In the genomic region with DNA sequence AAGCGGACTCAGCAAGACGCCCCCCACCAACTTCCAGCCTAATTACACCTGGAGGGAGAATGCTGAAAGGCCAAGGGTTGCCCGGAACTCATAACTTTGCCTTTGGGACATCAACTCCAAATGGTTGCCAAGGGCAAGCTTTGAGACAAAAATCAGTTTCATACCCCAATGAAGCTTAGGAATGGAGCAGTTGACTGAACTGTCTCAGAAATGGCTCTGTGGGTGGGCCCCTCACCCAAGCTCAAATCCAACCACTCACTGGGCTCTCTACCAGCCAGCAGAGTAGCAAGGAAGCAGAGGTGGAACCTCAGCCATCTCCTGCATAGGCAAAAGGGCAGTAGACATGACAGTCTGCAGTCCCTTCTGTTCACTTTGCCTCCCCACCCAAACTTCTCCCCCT, we compare ENCODE assay signal across 18 mouse cellular contexts. TPM values are rescaled to one million over a fixed set of nuclear protein-coding genes. Genes with fewer than 3 reads are reported as not detected.
DNase-seq lines count a peak whose midpoint lies in the region; ATAC-seq and TF ChIP-seq lines count a peak whose summit lies in the region.
"Had no signal": no experiment of that assay in that cellular context is flagged by ENCODE, and none has a peak within 500 bp of the region (broad histone marks: within the 10 kb centered on the region; RNA-seq: fewer than 3 reads in every experiment).

No protein-coding gene starts in this region.

- H3K4me1 ChIP-seq in heart, embryonic 13.5 days = peaks cover 35% of the 10 kb centered on the region
- peaks cover 16% of the 10 kb centered on the region; the same call in 1 of the 2 replicates for H3K4me1 ChIP-seq in spleen, adult 2 months (ENCODE audit: control insufficient read depth, insufficient read depth, insufficient read length)
- peaks cover 32% of the 10 kb centered on the region for H3K4me1 ChIP-seq in limb, embryonic 12.5 days (replicated peaks)
- H3K4me1 ChIP-seq in liver, embryonic 16.5 days (ENCODE audit: control insufficient read depth, low read depth, low read length) = peaks cover 57% of the 10 kb centered on the region

- no peak for DNase-seq in heart, adult 18-20 months
- no peak for DNase-seq in spleen, adult 2 months (ENCODE audit: low read depth in 1 of 2, low spot score in 2 of 2)
- DNase-seq in spleen, postnatal 4 days (ENCODE audit: low spot score in 2 of 2) = no peak
- no peak for DNase-seq in thymus, adult 18-20 months
- no peak for DNase-seq in layer of hippocampus, adult 18-20 months (ENCODE audit: low spot score in 2 of 2)
- DNase-seq: adrenal gland, adult 2 months; B cell, adult 2 months; cerebellum, adult 9-11 months; forebrain, postnatal 0 days; kidney, adult 9 months; right cerebral cortex, postnatal 25 days; thymus, postnatal 4 days had no signal

- H3K27ac ChIP-seq in heart, embryonic 13.5 days (replicated peaks) = no peak overlapping the region
- H3K27ac ChIP-seq in spleen, adult 2 months (ENCODE audit: insufficient read depth, low read length) = 0 out of 2 replicates have a peak overlapping the region, but pooled peaks have one; percentile 48
- H3K27ac ChIP-seq in limb, embryonic 12.5 days = no peak overlapping the region
- peak overlapping the region; percentile 100 for H3K27ac ChIP-seq in liver, embryonic 16.5 days (ENCODE audit: low read length)
- H3K27ac ChIP-seq: embryonic facial prominence, embryonic 13.5 days; hindbrain, embryonic 10.5 days; midbrain, embryonic 10.5 days had no signal

- no peaks in the 10 kb centered on the region for H3K27me3 ChIP-seq in heart, embryonic 13.5 days (replicated peaks)
- H3K27me3 ChIP-seq in spleen, adult 2 months (ENCODE audit: control insufficient read depth, insufficient read depth, low read length) = no peaks in the 10 kb centered on the region
- no peaks in the 10 kb centered on the region for H3K27me3 ChIP-seq in limb, embryonic 12.5 days
- no peaks in the 10 kb centered on the region for H3K27me3 ChIP-seq in liver, embryonic 16.5 days (ENCODE audit: control insufficient read depth, insufficient read depth, low read depth, low read length)
- H3K27me3 ChIP-seq: embryonic facial prominence, embryonic 13.5 days had no signal

- ATAC-seq in heart, embryonic 13.5 days (ENCODE audit: extremely low read depth, insufficient number of reproducible peaks, low FRiP score, low TSS enrichment) = no peak
- ATAC-seq in limb, embryonic 12.5 days (ENCODE audit: insufficient number of reproducible peaks, insufficient read depth, low FRiP score, low TSS enrichment, low read depth) = no peak
- no peak for ATAC-seq in liver, embryonic 16.5 days (ENCODE audit: low read depth)
- ATAC-seq: forebrain, postnatal 0 days had no signal

- TF ChIP-seq POLR2A in spleen, adult 2 months (IDR thresholded peaks at IDR 0.05; ENCODE audit: low read depth, low read length) = no peak

- no peak for TF ChIP-seq CTCF in spleen, adult 2 months (IDR thresholded peaks at IDR 0.05; ENCODE audit: extremely low read depth, insufficient read depth, insufficient read length, insufficient replicate concordance)

- H3K4me3 ChIP-seq in heart, embryonic 13.5 days = no peak overlapping the region
- no peak overlapping the region for H3K4me3 ChIP-seq in spleen, adult 2 months (ENCODE audit: extremely low read depth, insufficient read depth, insufficient read length)
- no peak overlapping the region for H3K4me3 ChIP-seq in limb, embryonic 12.5 days (replicated peaks)
- peak overlapping the region; percentile 85 for H3K4me3 ChIP-seq in liver, embryonic 16.5 days (ENCODE audit: low read depth, low read length)
- H3K4me3 ChIP-seq: embryonic facial prominence, embryonic 13.5 days; hindbrain, embryonic 10.5 days; midbrain, embryonic 10.5 days had no signal

- no peaks in the 10 kb centered on the region for H3K9me3 ChIP-seq in heart, embryonic 13.5 days
- H3K9me3 ChIP-seq in limb, embryonic 12.5 days = no peaks in the 10 kb centered on the region
- H3K9me3 ChIP-seq in liver, embryonic 16.5 days (replicated peaks; ENCODE audit: control insufficient read depth, low read length) = no peaks in the 10 kb centered on the region
- H3K9me3 ChIP-seq: embryonic facial prominence, embryonic 13.5 days; hindbrain, embryonic 10.5 days; midbrain, embryonic 10.5 days had no signal

- 83% methylated on average over 3 of the region's 3 CpGs for WGBS in heart, embryonic 13.5 days
- 89% methylated on average over 3 of the region's 3 CpGs for WGBS in spleen, adult 2 months
- 43% methylated on average over 3 of the region's 3 CpGs for WGBS in limb, embryonic 12.5 days
- 62% methylated on average over 3 of the region's 3 CpGs for WGBS in liver, embryonic 16.5 days (ENCODE audit: insufficient replicate concordance)

- 0 out of 2 replicates have a peak overlapping the region, but pooled peaks have one; percentile 82 for H3K4me2 ChIP-seq in heart, embryonic 13.5 days
- peak overlapping the region; percentile 67; the same call in 1 of the 2 replicates for H3K4me2 ChIP-seq in limb, embryonic 12.5 days
- H3K4me2 ChIP-seq in liver, embryonic 16.5 days (ENCODE audit: low read depth, low read length) = peak overlapping the region; percentile 86
- H3K4me2 ChIP-seq: embryonic facial prominence, embryonic 13.5 days had no signal

- H3K36me3 ChIP-seq in heart, embryonic 13.5 days = peaks cover 42% of the 10 kb centered on the region
- peaks cover 11% of the 10 kb centered on the region for H3K36me3 ChIP-seq in spleen, adult 2 months (ENCODE audit: control insufficient read depth, insufficient read depth, low read length)
- peaks cover 26% of the 10 kb centered on the region for H3K36me3 ChIP-seq in limb, embryonic 12.5 days
- H3K36me3 ChIP-seq in liver, embryonic 16.5 days (ENCODE audit: control insufficient read depth, insufficient read depth) = peaks cover 29% of the 10 kb centered on the region
- H3K36me3 ChIP-seq: hindbrain, embryonic 10.5 days; midbrain, embryonic 10.5 days had no signal

- H3K9ac ChIP-seq in heart, embryonic 13.5 days = no peak overlapping the region
- no peak overlapping the region for H3K9ac ChIP-seq in limb, embryonic 12.5 days (replicated peaks)
- peak overlapping the region; percentile 95 for H3K9ac ChIP-seq in liver, embryonic 16.5 days (ENCODE audit: low read depth, low read length)
- H3K9ac ChIP-seq: embryonic facial prominence, embryonic 13.5 days; forebrain, postnatal 0 days had no signal

RNA-seq across cellular contexts. Expression of a gene that starts 2.7 kb away (rescaled TPM):
- 127 and 150 TPM in 2 replicates for polyA plus RNA-seq in heart, embryonic 13.5 days (2015; fragmentation: Nextera tagmentation; extraction: Ambion mirVana)
- 10 to 100 TPM; 70.0 to 79.6 TPM for total RNA-seq in heart, adult 18-20 months (2021)
- 100 and 107 TPM in 2 replicates for polyA plus RNA-seq in spleen, adult 2 months (2012; rRNA removed)
- 105 and 106 TPM in 2 replicates for polyA plus RNA-seq in limb, embryonic 12.5 days (2016; fragmentation: Nextera tagmentation; extraction: Ambion mirVana)
- polyA plus RNA-seq in liver, embryonic 16.5 days (2015; fragmentation: Nextera tagmentation; extraction: Ambion mirVana) = 212 and 230 TPM in 2 replicates
- 10 to 100 TPM; 17.7 to 18.9 TPM for total RNA-seq in layer of hippocampus, adult 18-20 months (2021)

RNA-seq across cellular contexts. Expression of a gene that starts 7.5 kb away (rescaled TPM):
- polyA plus RNA-seq in heart, embryonic 13.5 days (2015; fragmentation: Nextera tagmentation; extraction: Ambion mirVana) = 42.7 and 53.4 TPM in 2 replicates
- total RNA-seq in heart, adult 18-20 months (2021) = 10 to 100 TPM; 48.9 to 61.5 TPM
- polyA plus RNA-seq in spleen, adult 2 months (2012; rRNA removed) = 51.3 and 55.6 TPM in 2 replicates
- 13.9 and 17.3 TPM in 2 replicates for polyA plus RNA-seq in limb, embryonic 12.5 days (2016; fragmentation: Nextera tagmentation; extraction: Ambion mirVana)
- 54.9 and 62.8 TPM in 2 replicates for polyA plus RNA-seq in liver, embryonic 16.5 days (2015; fragmentation: Nextera tagmentation; extraction: Ambion mirVana)
- 1 to 10 TPM; 5.8 to 8.1 TPM for total RNA-seq in layer of hippocampus, adult 18-20 months (2021)

RNA-seq across cellular contexts. Expression of a gene that starts 21.1 kb away (rescaled TPM):
- 88.4 and 104 TPM in 2 replicates for polyA plus RNA-seq in heart, embryonic 13.5 days (2015; fragmentation: Nextera tagmentation; extraction: Ambion mirVana)
- 10 to 100 TPM; 37.5 to 41.6 TPM for total RNA-seq in heart, adult 18-20 months (2021)
- polyA plus RNA-seq in spleen, adult 2 months (2012; rRNA removed) = 62.4 and 65.8 TPM in 2 replicates
- polyA plus RNA-seq in limb, embryonic 12.5 days (2016; fragmentation: Nextera tagmentation; extraction: Ambion mirVana) = 89.1 and 93.4 TPM in 2 replicates
- 86.5 and 91.9 TPM in 2 replicates for polyA plus RNA-seq in liver, embryonic 16.5 days (2015; fragmentation: Nextera tagmentation; extraction: Ambion mirVana)
- total RNA-seq in layer of hippocampus, adult 18-20 months (2021) = 10 to 100 TPM; 87.5 to 89.4 TPM

RNA-seq across cellular contexts. Expression of a gene that starts 26.3 kb away (rescaled TPM):
- polyA plus RNA-seq in heart, embryonic 13.5 days (2015; fragmentation: Nextera tagmentation; extraction: Ambion mirVana) = 28.3 and 31.5 TPM in 2 replicates
- total RNA-seq in heart, adult 18-20 months (2021) = 10 to 100 TPM; 26.0 to 34.2 TPM
- polyA plus RNA-seq in spleen, adult 2 months (2012; rRNA removed) = 7.3 and 7.6 TPM in 2 replicates
- 34.0 TPM in 2 replicates for polyA plus RNA-seq in limb, embryonic 12.5 days (2016; fragmentation: Nextera tagmentation; extraction: Ambion mirVana)
- 29.6 and 31.7 TPM in 2 replicates for polyA plus RNA-seq in liver, embryonic 16.5 days (2015; fragmentation: Nextera tagmentation; extraction: Ambion mirVana)
- 10 to 100 TPM; 21.7 to 23.3 TPM for total RNA-seq in layer of hippocampus, adult 18-20 months (2021)

RNA-seq across cellular contexts. Expression of a gene that starts 32.6 kb away (rescaled TPM):
- polyA plus RNA-seq in heart, embryonic 13.5 days (2015; fragmentation: Nextera tagmentation; extraction: Ambion mirVana) = 13.4 and 15.1 TPM in 2 replicates
- total RNA-seq in heart, adult 18-20 months (2021) = 10 to 100 TPM; 20.0 to 22.6 TPM
- 21.7 and 24.6 TPM in 2 replicates for polyA plus RNA-seq in spleen, adult 2 months (2012; rRNA removed)
- 8.8 and 9.8 TPM in 2 replicates for polyA plus RNA-seq in limb, embryonic 12.5 days (2016; fragmentation: Nextera tagmentation; extraction: Ambion mirVana)
- 54.4 and 59.7 TPM in 2 replicates for polyA plus RNA-seq in liver, embryonic 16.5 days (2015; fragmentation: Nextera tagmentation; extraction: Ambion mirVana)
- total RNA-seq in layer of hippocampus, adult 18-20 months (2021) = 1 to 10 TPM; 8.4 to 9.2 TPM

Comparison
In these comparisons a context has a peak if more than half of its experiments do, and no peak if none do; other contexts are left out.
1. H3K27ac ChIP-seq: peak in spleen, adult 2 months (single experiment) and liver, embryonic 16.5 days (single experiment); none in heart, embryonic 13.5 days (single experiment) and limb, embryonic 12.5 days (single experiment).
2. Peak in every context shown above with its lines, with median percentiles within 50 percentile points of each other: H3K4me2 ChIP-seq.